Mouse (Mus musculus): ENCODE results near the gene Thop1. TPM values are rescaled to one million over a fixed set of nuclear protein-coding genes. Genes with fewer than 3 reads are reported as not detected.

The Thop1 gene
- total and polyA plus RNA-seq, 3 experiments: 81.1 to 123 (median 94.5) TPM

- in situ Hi-C loops (cut with MboI; ENCODE audit: low pct_ligation_motif_present, low pct_unique_long_range_greater_than_20kb, low sequenced_read_pairs) (no loop called here), dilution Hi-C loops (cut with MboI; ENCODE audit: extremely low pct_ligation_motif_present, extremely low pct_unique_long_range_greater_than_20kb, low sequenced_read_pairs) (no loop called here)
- peak within 1 kb of the TSS; percentile 85 for H3K27ac ChIP-seq (ENCODE audit: insufficient read depth, low read depth)
- no peaks in the 10 kb centered on the region for H3K27me3 ChIP-seq (replicated peaks)
- peaks cover 26 to 37% of the 10 kb centered on the region in 2 experiments for H3K36me3 ChIP-seq (replicated peaks in 1 of 2; ENCODE audit: control insufficient read depth in 1 of 2, insufficient read depth in 1 of 2, low read length in 1 of 2)
- peaks cover 19% of the 10 kb centered on the region for H3K79me2 ChIP-seq (replicated peaks; ENCODE audit: control insufficient read depth, extremely low read depth, insufficient read depth, poor library complexity, severe bottlenecking)
- peak within 1 kb of the TSS; percentile 64 to 82 (median 79) for H3K4me3 ChIP-seq (replicated peaks in 1 of 3; ENCODE audit: low read depth in 2 of 3, low read length in 2 of 3, poor library complexity in 1 of 3)
- no peaks in the 10 kb centered on the region for H3K9me3 ChIP-seq (replicated peaks; ENCODE audit: low read length)
- H3K4me2 ChIP-seq (ENCODE audit: insufficient read depth, low read depth, poor library complexity, severe bottlenecking): peak within 1 kb of the TSS; percentile 71
- TF ChIP-seq MAZ (IDR thresholded peaks at IDR 0.05; ENCODE audit: low read depth, low read length) (peak; percentile 34; the same call in 1 of the 2 replicates), NELFE (IDR thresholded peaks at IDR 0.05; ENCODE audit: low read depth, low read length) (peak; percentile 85), NRF1 (IDR thresholded peaks at IDR 0.05; ENCODE audit: low read depth, low read length) (peak; percentile 97), KAT2A (IDR thresholded peaks at IDR 0.05; ENCODE audit: insufficient replicate concordance, low read length) (peak; percentile 60; the same call in 1 of the 2 replicates), HCFC1 (IDR thresholded peaks at IDR 0.05; ENCODE audit: low read depth, low read length) (peak; percentile 80), ETS1 (conservative IDR thresholded peaks at IDR 0.05; ENCODE audit: low read depth, low read length) (no peak; the same call in 1 of the 2 replicates), ZMIZ1 (IDR thresholded peaks at IDR 0.05; ENCODE audit: low read depth, low read length) (peak; percentile 97), GABPA (IDR thresholded peaks at IDR 0.05; ENCODE audit: insufficient replicate concordance, low read depth, low read length) (no peak), JUN (IDR thresholded peaks at IDR 0.05; ENCODE audit: insufficient read depth, low read depth, low read length) (no peak), ZNF384 (IDR thresholded peaks at IDR 0.05; ENCODE audit: low read depth, low read length) (no peak), USF1 (IDR thresholded peaks at IDR 0.05; ENCODE audit: low read depth, low read length) (peak; percentile 1; the same call in 1 of the 2 replicates), TCF12 (IDR thresholded peaks at IDR 0.05; ENCODE audit: low read depth, low read length) (peak; percentile 90), MAFK (IDR thresholded peaks at IDR 0.05; ENCODE audit: insufficient replicate concordance, low read length) (no peak), MAX (IDR thresholded peaks at IDR 0.05; ENCODE audit: low read length) (peak; percentile 32), USF2 (conservative IDR thresholded peaks at IDR 0.05; ENCODE audit: low read depth, low read length) (no peak), CTCF (conservative IDR thresholded peaks at IDR 0.05 in 1 of 2, IDR thresholded peaks at IDR 0.05 in 1 of 2; ENCODE audit: low read depth in 2 of 2, low read length in 2 of 2) (no peak), MEF2A (IDR thresholded peaks at IDR 0.05; ENCODE audit: borderline replicate concordance, low read depth, low read length) (peak; percentile 36; the same call in 1 of the 2 replicates), RAD21 (IDR thresholded peaks at IDR 0.05; ENCODE audit: low read depth, low read length) (no peak), ELF1 (IDR thresholded peaks at IDR 0.05; ENCODE audit: low read depth, low read length) (peak; percentile 78), JUND (conservative IDR thresholded peaks at IDR 0.05; ENCODE audit: low read depth, low read length) (no peak), MXI1 (IDR thresholded peaks at IDR 0.05; ENCODE audit: low read depth, low read length) (no peak; the same call in 1 of the 2 replicates), E2F4 (IDR thresholded peaks at IDR 0.05; ENCODE audit: insufficient replicate concordance, low read depth, low read length) (no peak), ZKSCAN1 (IDR thresholded peaks at IDR 0.05; ENCODE audit: borderline replicate concordance, low read depth, low read length) (no peak), POLR2A (IDR thresholded peaks at IDR 0.05; ENCODE audit: low read depth, low read length) (peak; percentile 99), BHLHE40 (IDR thresholded peaks at IDR 0.05; ENCODE audit: low read depth, low read length) (no peak), POLR2AphosphoS2 (IDR thresholded peaks at IDR 0.05; ENCODE audit: low read depth, low read length) (peak; percentile 98), TBP (conservative IDR thresholded peaks at IDR 0.05; ENCODE audit: low read depth, low read length) (peak; percentile 84), IRF4 (IDR thresholded peaks at IDR 0.05; ENCODE audit: low read depth, low read length) (no peak), MYC (IDR thresholded peaks at IDR 0.05; ENCODE audit: low read depth, low read length) (peak; percentile 50; the same call in 1 of the 2 replicates), EP300 (IDR thresholded peaks at IDR 0.05; ENCODE audit: low read length) (no peak), SIN3A (IDR thresholded peaks at IDR 0.05; ENCODE audit: low read length) (peak; percentile 76), PAX5 (IDR thresholded peaks at IDR 0.05; ENCODE audit: low read length) (no peak), ZC3H11A (IDR thresholded peaks at IDR 0.05; ENCODE audit: low read depth, low read length) (no peak), RCOR1 (conservative IDR thresholded peaks at IDR 0.05; ENCODE audit: low read depth, low read length) (no peak), CHD1 (IDR thresholded peaks at IDR 0.05; ENCODE audit: low read depth, low read length) (0 out of 2 replicates have a peak, but pooled peaks have one; percentile 26), CHD2 (IDR thresholded peaks at IDR 0.05; ENCODE audit: low read length) (peak; percentile 98), SMC3 (IDR thresholded peaks at IDR 0.05; ENCODE audit: low read depth, low read length) (no peak), UBTF (IDR thresholded peaks at IDR 0.05; ENCODE audit: low read depth, low read length) (no peak; the same call in 1 of the 2 replicates)
- peak within 1 kb of the TSS; percentile 90 for H3K9ac ChIP-seq (ENCODE audit: insufficient read depth, low read depth)
- H3K4me1 ChIP-seq (ENCODE audit: control insufficient read depth in 1 of 2, insufficient read depth in 2 of 2): peaks cover 8 to 27% of the 10 kb centered on the region in 2 experiments
- peak; percentile 96 for DNase-seq (ENCODE audit: extremely low read depth)
Measured at GRCm38 (mm10) chr10:81105565-81106112, 35.8 kb downstream of the Thop1 start, which contains the start of gene Map2k2. Map2k2 (plus strand) TSS chr10:81105915.

Data from CH12.LX (cell line).